Mouse (Mus musculus): Measurements from ENCODE around the gene Dennd4a. TPM values are rescaled to one million over a fixed set of nuclear protein-coding genes. Genes with fewer than 3 reads are reported as not detected.

Dennd4a gene
- polyA plus RNA-seq, 1 experiment: 2.2 TPM

- Histone ChIP-seq H3K27ac (ENCODE audit: insufficient read depth, low read depth, low read length) (no peak overlapping the region), H3K4me3 (ENCODE audit: low read depth, low read length) (no peak overlapping the region), H3K27me3 (ENCODE audit: control insufficient read depth, insufficient read depth, low read length) (peaks cover 15% of the 10 kb centered on the region), H3K36me3 (ENCODE audit: control insufficient read depth, insufficient read depth, low read length) (no peaks in the 10 kb centered on the region), H3K4me1 (ENCODE audit: control insufficient read depth, insufficient read depth, insufficient read length, low read length) (no peaks in the 10 kb centered on the region; the same call in 1 of the 2 replicates)
- WGBS: 87% methylated on average over 3 of the region's 3 CpGs
- no peak for TF ChIP-seq CTCF (IDR thresholded peaks at IDR 0.05; ENCODE audit: extremely low read depth, insufficient read length, insufficient replicate concordance, low read depth, low read length)
- TF ChIP-seq POLR2A (IDR thresholded peaks at IDR 0.05; ENCODE audit: low read depth, low read length): no peak
These were observed 146.1 kb downstream of the Dennd4a start for GRCm38 (mm10) chr9:64957276-64957675.

- H3K4me1 ChIP-seq (ENCODE audit: control insufficient read depth, insufficient read depth, insufficient read length, low read length): no peaks in the 10 kb centered on the region; the same call in 1 of the 2 replicates
- WGBS: 10% methylated on average over 29 of the region's 29 CpGs
- peaks cover 8% of the 10 kb centered on the region for H3K36me3 ChIP-seq (ENCODE audit: control insufficient read depth, insufficient read depth, low read length)
- peak within 1 kb of the TSS; percentile 98 for H3K4me3 ChIP-seq (ENCODE audit: low read depth, low read length)
- H3K27me3 ChIP-seq (ENCODE audit: control insufficient read depth, insufficient read depth, low read length): no peaks in the 10 kb centered on the region
- peak within 1 kb of the TSS; percentile 69 for H3K27ac ChIP-seq (ENCODE audit: insufficient read depth, low read depth, low read length)
- TF ChIP-seq CTCF (IDR thresholded peaks at IDR 0.05; ENCODE audit: extremely low read depth, insufficient read length, insufficient replicate concordance, low read depth, low read length) (peak; percentile 90), POLR2A (IDR thresholded peaks at IDR 0.05; ENCODE audit: low read depth, low read length) (peak; percentile 87; the same call in 1 of the 2 replicates)
These were observed 149.2 kb downstream of the Dennd4a start, which contains the start of gene Ints14 for GRCm38 (mm10) chr9:64960117-64960977. TSS of gene Ints14 (plus strand) at chr9:64960905.

GRCm38 (mm10) chr9:64960978-64961320, 149.8 kb downstream of the Dennd4a start:
- WGBS: under 1% methylated on average over 17 of the region's 17 CpGs
- H3K4me1 ChIP-seq (ENCODE audit: control insufficient read depth, insufficient read depth, insufficient read length, low read length): no peaks in the 10 kb centered on the region; the same call in 1 of the 2 replicates
- H3K4me3 ChIP-seq (ENCODE audit: low read depth, low read length): peak overlapping the region; percentile 98
- peak overlapping the region; percentile 69 for H3K27ac ChIP-seq (ENCODE audit: insufficient read depth, low read depth, low read length)
- no peaks in the 10 kb centered on the region for H3K27me3 ChIP-seq (ENCODE audit: control insufficient read depth, insufficient read depth, low read length)
- no peak for TF ChIP-seq POLR2A (IDR thresholded peaks at IDR 0.05; ENCODE audit: low read depth, low read length)
- TF ChIP-seq CTCF (IDR thresholded peaks at IDR 0.05; ENCODE audit: extremely low read depth, insufficient read length, insufficient replicate concordance, low read depth, low read length): no peak
- peaks cover 11% of the 10 kb centered on the region for H3K36me3 ChIP-seq (ENCODE audit: control insufficient read depth, insufficient read depth, low read length)

Other genes with a start within 250 kb of the Dennd4a start
- gene Rab11a, start 73.6 kb upstream of the Dennd4a start, polyA plus RNA-seq (2012; rRNA removed): 36.8 and 74.3 TPM in 2 replicates
- not detected in 2 replicates for gene Slc24a1, start 140.3 kb downstream of the Dennd4a start, polyA plus RNA-seq (2012; rRNA removed)
- 3.6 and 7.2 TPM in 2 replicates for gene Ints14, start 149.6 kb downstream of the Dennd4a start, polyA plus RNA-seq (2012; rRNA removed)
- gene Hacd3, start 210.4 kb downstream of the Dennd4a start, polyA plus RNA-seq (2012; rRNA removed): 12.6 and 17.2 TPM in 2 replicates
- 17.6 and 21.4 TPM in 2 replicates for gene Dpp8, start 221.1 kb downstream of the Dennd4a start, polyA plus RNA-seq (2012; rRNA removed)